Mouse (Mus musculus): ENCODE data around the gene Grm2. TPM values are rescaled to one million over a fixed set of nuclear protein-coding genes. Genes with fewer than 3 reads are reported as not detected.
A peak's percentile ranks its signal among the peaks of the same experiment; 100 is the strongest.

Gene Grm2
- polyA plus RNA-seq, 1 experiment, result not detected

GRCm38 (mm10) chr9:106678242-106678641, 22.4 kb upstream of the Grm2 start:
- Histone ChIP-seq H3K4me1 (ENCODE audit: control insufficient read depth, insufficient read depth, low read length) (no peaks in the 10 kb centered on the region; the same call in 1 of the 2 replicates), H3K27ac (ENCODE audit: insufficient read depth, low read length) (no peak overlapping the region), H3K4me3 (ENCODE audit: insufficient read depth, low read length) (no peak overlapping the region)
- TF ChIP-seq CTCF (IDR thresholded peaks at IDR 0.05; ENCODE audit: borderline replicate concordance, insufficient read depth, low read length), result no peak
- TF ChIP-seq POLR2A (IDR thresholded peaks at IDR 0.05; ENCODE audit: low read depth, low read length), result no peak

- Histone ChIP-seq H3K4me1 (ENCODE audit: control insufficient read depth, insufficient read depth, low read length) (no peaks in the 10 kb centered on the region; the same call in 1 of the 2 replicates), H3K4me3 (ENCODE audit: insufficient read depth, low read length) (no peak overlapping the region), H3K27ac (ENCODE audit: insufficient read depth, low read length) (no peak overlapping the region)
- no peak for TF ChIP-seq POLR2A (IDR thresholded peaks at IDR 0.05; ENCODE audit: low read depth, low read length)
- no peak for TF ChIP-seq CTCF (IDR thresholded peaks at IDR 0.05; ENCODE audit: borderline replicate concordance, insufficient read depth, low read length)
Observed at GRCm38 (mm10) chr9:106677702-106678101, 21.8 kb upstream of the Grm2 start.

DNA sequence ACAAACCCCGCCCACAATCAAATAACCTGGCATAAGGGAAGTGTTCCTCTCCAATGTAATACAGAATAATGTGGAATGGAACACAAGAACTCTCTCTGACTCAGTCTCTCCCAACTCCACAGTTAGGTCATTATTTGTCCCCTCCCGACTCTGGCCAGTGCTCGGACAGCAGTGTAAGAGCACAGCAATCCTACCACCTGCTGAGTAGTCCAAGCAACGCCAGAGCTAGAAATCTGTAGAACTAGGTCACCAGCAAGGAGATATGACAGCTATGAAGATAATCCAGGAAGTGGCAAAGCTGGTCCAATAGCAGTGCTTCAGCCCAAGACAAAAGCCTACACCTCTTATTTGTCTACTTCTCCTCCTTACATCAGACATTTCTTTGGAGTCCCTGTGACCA, 20.7 kb upstream of the Grm2 start:
- H3K4me1 ChIP-seq (ENCODE audit: control insufficient read depth, insufficient read depth, low read length), result no peaks in the 10 kb centered on the region; the same call in 1 of the 2 replicates

GRCm38 (mm10) chr9:106675965-106676364, 20.1 kb upstream of the Grm2 start:
- H3K27ac ChIP-seq (ENCODE audit: insufficient read depth, low read length), result no peak overlapping the region
- H3K4me3 ChIP-seq (ENCODE audit: insufficient read depth, low read length), result no peak overlapping the region
- TF ChIP-seq POLR2A (IDR thresholded peaks at IDR 0.05; ENCODE audit: low read depth, low read length), result no peak
- no peak for TF ChIP-seq CTCF (IDR thresholded peaks at IDR 0.05; ENCODE audit: borderline replicate concordance, insufficient read depth, low read length)
- no peaks in the 10 kb centered on the region; the same call in 1 of the 2 replicates for H3K4me1 ChIP-seq (ENCODE audit: control insufficient read depth, insufficient read depth, low read length)

More for the DNA sequence above, 20.7 kb upstream of the Grm2 start:
- Histone ChIP-seq H3K4me3 (ENCODE audit: insufficient read depth, low read length) (no peak overlapping the region), H3K27ac (ENCODE audit: insufficient read depth, low read length) (no peak overlapping the region)
- TF ChIP-seq CTCF (IDR thresholded peaks at IDR 0.05; ENCODE audit: borderline replicate concordance, insufficient read depth, low read length) (no peak), POLR2A (IDR thresholded peaks at IDR 0.05; ENCODE audit: low read depth, low read length) (no peak)

- TF ChIP-seq CTCF (IDR thresholded peaks at IDR 0.05; ENCODE audit: borderline replicate concordance, insufficient read depth, low read length) (peak; percentile 82), POLR2A (IDR thresholded peaks at IDR 0.05; ENCODE audit: low read depth, low read length) (no peak)
- Histone ChIP-seq H3K27ac (ENCODE audit: insufficient read depth, low read length) (no peak overlapping the region), H3K4me1 (ENCODE audit: control insufficient read depth, insufficient read depth, low read length) (no peaks in the 10 kb centered on the region; the same call in 1 of the 2 replicates), H3K4me3 (ENCODE audit: insufficient read depth, low read length) (no peak overlapping the region)
Observed at GRCm38 (mm10) chr9:106675480-106675879, 19.6 kb upstream of the Grm2 start.

- no peak overlapping the region for H3K4me3 ChIP-seq (ENCODE audit: insufficient read depth, low read length)
- no peaks in the 10 kb centered on the region; the same call in 1 of the 2 replicates for H3K4me1 ChIP-seq (ENCODE audit: control insufficient read depth, insufficient read depth, low read length)
- H3K27ac ChIP-seq (ENCODE audit: insufficient read depth, low read length), result no peak overlapping the region
- no peak for TF ChIP-seq POLR2A (IDR thresholded peaks at IDR 0.05; ENCODE audit: low read depth, low read length)
- no peak for TF ChIP-seq CTCF (IDR thresholded peaks at IDR 0.05; ENCODE audit: borderline replicate concordance, insufficient read depth, low read length)
Observed at GRCm38 (mm10) chr9:106673860-106674259, 18.0 kb upstream of the Grm2 start.

- no peak overlapping the region for H3K4me3 ChIP-seq (ENCODE audit: insufficient read depth, low read length)
- TF ChIP-seq CTCF (IDR thresholded peaks at IDR 0.05; ENCODE audit: borderline replicate concordance, insufficient read depth, low read length) (no peak), POLR2A (IDR thresholded peaks at IDR 0.05; ENCODE audit: low read depth, low read length) (no peak)
Observed at GRCm38 (mm10) chr9:106664856-106665255, 9.0 kb upstream of the Grm2 start.

DNA sequence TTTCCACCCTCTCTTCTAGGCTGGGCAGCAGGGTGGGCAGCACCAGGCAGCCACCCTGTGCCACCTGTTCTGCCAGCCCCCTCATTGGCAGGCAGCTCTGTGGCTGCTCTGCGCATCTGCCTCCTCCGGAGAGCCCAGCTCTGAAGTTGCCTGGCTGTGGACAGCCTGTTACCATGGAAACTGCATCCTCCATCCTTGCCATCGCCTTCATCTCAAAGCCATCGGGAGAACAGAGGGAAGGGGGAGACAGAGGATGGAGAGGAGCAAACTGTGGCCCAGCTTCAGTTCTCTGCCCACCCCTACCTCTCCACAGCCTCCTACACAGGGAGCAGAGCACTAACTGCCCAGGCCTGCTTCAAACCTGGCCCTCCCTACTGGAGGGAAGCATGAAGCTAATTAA, 8.6 kb upstream of the Grm2 start:
- no peak for TF ChIP-seq POLR2A (IDR thresholded peaks at IDR 0.05; ENCODE audit: low read depth, low read length)
- no peak for TF ChIP-seq CTCF (IDR thresholded peaks at IDR 0.05; ENCODE audit: borderline replicate concordance, insufficient read depth, low read length)
- Histone ChIP-seq H3K4me3 (ENCODE audit: insufficient read depth, low read length) (no peak overlapping the region), H3K27ac (ENCODE audit: insufficient read depth, low read length) (no peak overlapping the region), H3K4me1 (ENCODE audit: control insufficient read depth, insufficient read depth, low read length) (no peaks in the 10 kb centered on the region)

More at GRCm38 (mm10) chr9:106664856-106665255, 9.0 kb upstream of the Grm2 start:
- no peaks in the 10 kb centered on the region for H3K4me1 ChIP-seq (ENCODE audit: control insufficient read depth, insufficient read depth, low read length)
- H3K27ac ChIP-seq (ENCODE audit: insufficient read depth, low read length), result no peak overlapping the region

DNA sequence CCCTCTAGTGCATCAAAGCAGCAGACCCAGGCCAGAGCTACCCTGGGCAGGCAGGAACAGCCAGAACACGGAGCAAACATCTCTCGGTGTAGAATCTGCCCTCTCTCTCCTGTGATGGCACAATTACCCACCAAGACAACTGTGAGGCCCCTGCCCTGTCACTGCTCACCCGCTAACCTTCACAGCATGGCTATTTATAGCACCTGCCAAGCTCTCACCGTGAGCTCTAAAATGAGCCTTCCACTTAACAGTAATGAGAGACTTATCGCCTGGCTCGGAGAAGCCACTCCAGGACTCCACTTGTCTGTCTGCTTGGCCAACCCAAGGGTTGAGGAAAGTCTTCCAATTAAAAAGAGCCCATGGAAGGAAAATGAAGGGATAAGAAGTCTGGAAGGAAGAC, 7.3 kb upstream of the Grm2 start:
- no peaks in the 10 kb centered on the region for H3K4me1 ChIP-seq (ENCODE audit: control insufficient read depth, insufficient read depth, low read length)
- no peak overlapping the region for H3K27ac ChIP-seq (ENCODE audit: insufficient read depth, low read length)
- H3K4me3 ChIP-seq (ENCODE audit: insufficient read depth, low read length), result no peak overlapping the region
- TF ChIP-seq CTCF (IDR thresholded peaks at IDR 0.05; ENCODE audit: borderline replicate concordance, insufficient read depth, low read length) (no peak), POLR2A (IDR thresholded peaks at IDR 0.05; ENCODE audit: low read depth, low read length) (no peak)

DNA sequence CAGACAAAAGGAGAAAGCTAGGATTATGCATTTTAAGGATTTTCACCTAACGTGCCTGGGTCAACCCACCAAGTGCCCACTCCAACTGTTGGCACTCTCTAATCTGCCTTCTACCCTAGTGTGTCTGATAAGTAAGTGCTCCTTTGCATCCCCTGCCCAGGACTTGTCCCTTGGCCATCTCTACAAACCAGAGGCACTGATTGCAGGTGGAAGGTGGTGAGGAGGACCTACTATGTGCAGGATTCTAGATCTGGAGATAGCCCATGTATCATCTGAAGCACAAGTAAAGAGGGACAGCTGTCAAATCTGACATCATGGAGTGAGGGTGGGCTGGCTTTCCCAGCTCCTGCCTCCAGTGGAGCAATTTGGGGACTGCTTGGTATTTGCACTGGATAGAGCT, 4.1 kb upstream of the Grm2 start:
- Histone ChIP-seq H3K4me3 (ENCODE audit: insufficient read depth, low read length) (no peak overlapping the region), H3K4me1 (ENCODE audit: control insufficient read depth, insufficient read depth, low read length) (no peaks in the 10 kb centered on the region; the same call in 1 of the 2 replicates), H3K27ac (ENCODE audit: insufficient read depth, low read length) (no peak overlapping the region)
- TF ChIP-seq POLR2A (IDR thresholded peaks at IDR 0.05; ENCODE audit: low read depth, low read length) (no peak), CTCF (IDR thresholded peaks at IDR 0.05; ENCODE audit: borderline replicate concordance, insufficient read depth, low read length) (no peak)
